Mouse (Mus musculus): ENCODE measurements around the gene Dpep1. TPM values are rescaled to one million over a fixed set of nuclear protein-coding genes. Genes with fewer than 3 reads are reported as not detected.
"Not testable (repeated sequence)": the region's sequence is repeated elsewhere in the genome, so short reads cannot be mapped to it uniquely, and the experiment has no call there.

The Dpep1 gene
- polyA plus RNA-seq, 1 experiment from 2014 or later = 1.0 TPM

DNA sequence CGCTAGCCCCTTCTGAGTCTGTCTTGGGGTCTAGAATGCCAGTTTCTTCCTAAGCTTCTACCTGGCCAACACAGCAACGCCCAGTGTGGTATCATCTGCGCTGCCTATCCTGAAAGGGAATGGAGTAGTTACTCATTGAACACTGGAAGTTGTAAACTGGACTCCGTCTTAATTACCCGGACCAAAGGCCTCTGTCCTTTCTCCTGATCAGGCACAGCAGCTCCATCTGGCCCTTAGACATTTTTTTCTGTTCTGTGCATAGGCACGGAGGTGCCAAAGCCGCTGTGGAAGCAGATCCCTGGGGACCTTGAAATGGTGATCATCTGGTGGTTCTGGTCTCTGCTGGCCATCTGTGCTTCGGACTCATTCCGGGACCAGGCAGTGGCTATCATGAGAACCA, 7.7 kb downstream of the Dpep1 start:
- 84% methylated on average over 9 of the region's 9 CpGs for WGBS (ENCODE audit: insufficient replicate concordance)
- Histone ChIP-seq H3K4me3 (ENCODE audit: low read depth, low read length) (no peak overlapping the region), H3K4me1 (ENCODE audit: control insufficient read depth, insufficient read depth, low read length) (no peaks in the 10 kb centered on the region), H3K9me3 (replicated peaks; ENCODE audit: control insufficient read depth, low read length) (no peaks in the 10 kb centered on the region), H3K4me2 (no peak overlapping the region), H3K9ac (ENCODE audit: low read depth, low read length) (no peak overlapping the region), H3K36me3 (ENCODE audit: control insufficient read depth, insufficient read depth, low read length) (no peaks in the 10 kb centered on the region), H3K27me3 (ENCODE audit: control insufficient read depth, insufficient read depth, low read length) (no peaks in the 10 kb centered on the region), H3K27ac (ENCODE audit: low read depth, low read length) (no peak overlapping the region)
- ATAC-seq (replicated peaks; ENCODE audit: insufficient number of reproducible peaks, low FRiP score, low TSS enrichment) = no peak

DNA sequence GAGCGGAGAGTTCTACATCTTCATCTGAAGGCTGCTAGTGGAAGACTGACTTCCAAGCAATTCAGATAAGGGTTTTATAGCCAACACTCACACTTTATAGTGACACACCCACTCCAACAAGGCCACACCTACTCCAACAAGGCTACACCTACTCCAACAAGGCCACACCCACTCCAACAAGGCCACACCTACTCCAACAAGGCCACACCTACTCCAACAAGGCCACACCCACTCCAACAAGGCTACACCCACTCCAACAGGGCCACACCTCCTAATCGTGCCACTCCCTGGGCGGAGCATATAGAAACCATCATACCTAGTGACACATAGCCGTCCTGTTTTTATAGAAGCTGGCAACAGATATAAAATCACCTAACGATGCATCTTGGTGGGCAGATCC, 11.0 kb downstream of the Dpep1 start:
- H3K27ac ChIP-seq (ENCODE audit: low read depth, low read length); H3K36me3 ChIP-seq (ENCODE audit: control insufficient read depth, insufficient read depth, low read length); H3K9me3 ChIP-seq (replicated peaks; ENCODE audit: control insufficient read depth, low read length); ATAC-seq (replicated peaks; ENCODE audit: insufficient number of reproducible peaks, low FRiP score, low TSS enrichment); H3K4me3 ChIP-seq (ENCODE audit: low read depth, low read length); H3K4me1 ChIP-seq (ENCODE audit: control insufficient read depth, insufficient read depth, low read length); H3K4me2 ChIP-seq; H3K9ac ChIP-seq (ENCODE audit: low read depth, low read length); H3K27me3 ChIP-seq (ENCODE audit: control insufficient read depth, insufficient read depth, low read length): not testable (repeated sequence)
- WGBS (ENCODE audit: insufficient replicate concordance) = 66% methylated on average over 5 of the region's 5 CpGs

DNA sequence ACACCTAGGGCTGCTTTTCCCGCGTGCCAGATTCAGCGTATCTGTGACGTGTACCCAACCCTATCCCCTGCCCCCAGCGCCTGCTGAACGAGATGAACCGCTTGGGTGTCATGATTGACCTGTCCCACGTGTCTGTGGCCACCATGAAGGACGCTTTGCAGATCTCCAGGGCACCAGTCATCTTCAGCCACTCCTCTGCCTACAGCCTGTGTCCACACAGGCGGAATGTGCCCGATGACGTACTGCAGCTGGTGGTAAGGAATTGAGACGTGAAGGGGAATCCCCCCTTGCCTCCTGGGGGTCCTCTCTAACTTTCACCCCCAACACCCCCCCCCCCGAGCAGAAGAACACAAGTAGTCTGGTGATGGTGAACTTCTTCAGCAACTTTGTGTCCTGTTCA, 13.8 kb downstream of the Dpep1 start:
- Histone ChIP-seq H3K36me3 (ENCODE audit: control insufficient read depth, insufficient read depth, low read length) (no peaks in the 10 kb centered on the region), H3K4me1 (ENCODE audit: control insufficient read depth, insufficient read depth, low read length) (no peaks in the 10 kb centered on the region), H3K9ac (ENCODE audit: low read depth, low read length) (no peak overlapping the region), H3K4me2 (no peak overlapping the region), H3K9me3 (replicated peaks; ENCODE audit: control insufficient read depth, low read length) (no peaks in the 10 kb centered on the region), H3K27me3 (ENCODE audit: control insufficient read depth, insufficient read depth, low read length) (peaks cover 3% of the 10 kb centered on the region; the same call in 1 of the 2 replicates), H3K27ac (ENCODE audit: low read depth, low read length) (no peak overlapping the region), H3K4me3 (ENCODE audit: low read depth, low read length) (no peak overlapping the region)
- ATAC-seq (replicated peaks; ENCODE audit: insufficient number of reproducible peaks, low FRiP score, low TSS enrichment) = no peak
- WGBS (ENCODE audit: insufficient replicate concordance) = 57% methylated on average over 14 of the region's 14 CpGs

DNA sequence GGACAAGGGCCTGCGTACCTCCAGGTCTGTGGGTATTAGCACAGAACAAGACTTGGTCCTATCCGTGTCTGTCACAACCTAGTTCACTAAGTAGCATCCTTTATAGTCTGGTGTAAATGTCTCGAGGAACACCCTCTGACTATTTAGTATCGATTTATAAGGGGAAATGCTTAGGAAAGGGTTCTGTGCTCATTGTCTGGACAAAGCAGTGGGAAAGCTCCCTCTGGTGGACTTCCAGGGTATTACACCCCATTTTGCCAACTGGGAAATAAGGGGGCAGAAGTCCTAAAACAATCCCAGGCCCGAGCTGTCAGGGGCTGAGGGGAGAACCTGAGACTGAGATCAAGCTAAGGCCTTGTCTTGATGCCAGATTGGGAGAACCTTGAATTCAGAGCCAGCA, 16.2 kb downstream of the Dpep1 start:
- peaks cover 7% of the 10 kb centered on the region for H3K36me3 ChIP-seq (ENCODE audit: control insufficient read depth, insufficient read depth, low read length)
- no peak for ATAC-seq (replicated peaks; ENCODE audit: insufficient number of reproducible peaks, low FRiP score, low TSS enrichment)
- H3K4me3 ChIP-seq (ENCODE audit: low read depth, low read length) = no peak overlapping the region
- H3K4me2 ChIP-seq = no peak overlapping the region
- H3K27ac ChIP-seq (ENCODE audit: low read depth, low read length) = no peak overlapping the region
- peaks cover 3% of the 10 kb centered on the region; the same call in 1 of the 2 replicates for H3K27me3 ChIP-seq (ENCODE audit: control insufficient read depth, insufficient read depth, low read length)
- H3K9me3 ChIP-seq (replicated peaks; ENCODE audit: control insufficient read depth, low read length) = no peaks in the 10 kb centered on the region
- no peak overlapping the region for H3K9ac ChIP-seq (ENCODE audit: low read depth, low read length)
- WGBS (ENCODE audit: insufficient replicate concordance) = 36% methylated on average over 5 of the region's 5 CpGs
- no peaks in the 10 kb centered on the region for H3K4me1 ChIP-seq (ENCODE audit: control insufficient read depth, insufficient read depth, low read length)

DNA sequence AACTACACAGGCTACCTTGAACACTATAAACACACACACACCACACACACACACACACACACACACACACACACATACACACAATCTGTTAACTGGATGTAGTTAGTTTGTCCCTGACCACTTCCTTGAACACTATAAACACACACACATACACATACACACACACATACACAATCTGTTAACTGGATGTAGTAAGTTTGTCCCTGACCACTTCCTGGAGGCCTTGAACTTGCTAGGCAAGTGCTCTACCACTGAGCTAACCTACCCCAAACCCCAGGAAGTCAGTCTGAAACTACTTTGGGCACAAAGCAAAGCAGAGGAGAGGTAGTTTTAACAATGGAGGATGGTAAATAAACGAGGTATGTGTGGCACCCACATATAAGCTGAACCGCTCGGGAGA, 17.5 kb downstream of the Dpep1 start:
- WGBS (ENCODE audit: insufficient replicate concordance) = 88% methylated on average over 3 of the region's 3 CpGs

DNA sequence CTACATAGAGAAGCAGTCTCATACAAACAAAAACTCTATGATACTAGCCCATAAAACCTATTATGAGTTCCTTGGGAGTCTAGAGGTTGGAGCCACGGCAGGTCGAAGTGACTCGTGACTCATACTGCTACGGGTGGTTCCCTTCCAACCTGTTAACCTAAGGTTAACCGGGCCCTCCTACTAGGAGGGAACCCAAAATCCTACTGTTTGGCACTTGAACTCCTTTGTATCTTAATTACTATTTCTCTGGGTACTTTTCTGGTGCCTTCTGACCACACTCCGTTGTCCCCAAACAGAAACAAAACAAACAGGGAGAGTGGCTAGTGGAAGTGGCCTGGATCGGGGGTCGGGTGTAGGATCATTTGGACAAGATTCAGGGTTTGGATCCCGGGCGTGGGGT, 25.8 kb downstream of the Dpep1 start:
- Histone ChIP-seq H3K9ac (ENCODE audit: low read depth, low read length) (peak overlapping the region; percentile 96), H3K4me2 (peak overlapping the region; percentile 81), H3K4me3 (ENCODE audit: low read depth, low read length) (peak overlapping the region; percentile 95), H3K27ac (ENCODE audit: low read depth, low read length) (no peak overlapping the region), H3K36me3 (ENCODE audit: control insufficient read depth, insufficient read depth, low read length) (peaks cover 12% of the 10 kb centered on the region), H3K9me3 (replicated peaks; ENCODE audit: control insufficient read depth, low read length) (no peaks in the 10 kb centered on the region), H3K4me1 (ENCODE audit: control insufficient read depth, insufficient read depth, low read length) (peaks cover 21% of the 10 kb centered on the region), H3K27me3 (ENCODE audit: control insufficient read depth, insufficient read depth, low read length) (no peaks in the 10 kb centered on the region)
- ATAC-seq (replicated peaks; ENCODE audit: insufficient number of reproducible peaks, low FRiP score, low TSS enrichment) = no peak
- WGBS (ENCODE audit: insufficient replicate concordance) = 44% methylated on average over 10 of the region's 10 CpGs

More for the DNA sequence above, 17.5 kb downstream of the Dpep1 start:
- H3K27me3 ChIP-seq (ENCODE audit: control insufficient read depth, insufficient read depth, low read length) = peaks cover 3% of the 10 kb centered on the region; the same call in 1 of the 2 replicates
- ATAC-seq (replicated peaks; ENCODE audit: insufficient number of reproducible peaks, low FRiP score, low TSS enrichment) = no peak
- no peak overlapping the region for H3K4me2 ChIP-seq
- H3K4me3 ChIP-seq (ENCODE audit: low read depth, low read length) = no peak overlapping the region
- no peaks in the 10 kb centered on the region for H3K4me1 ChIP-seq (ENCODE audit: control insufficient read depth, insufficient read depth, low read length)
- no peak overlapping the region for H3K27ac ChIP-seq (ENCODE audit: low read depth, low read length)
- H3K36me3 ChIP-seq (ENCODE audit: control insufficient read depth, insufficient read depth, low read length) = peaks cover 13% of the 10 kb centered on the region
- H3K9me3 ChIP-seq (replicated peaks; ENCODE audit: control insufficient read depth, low read length) = no peaks in the 10 kb centered on the region
- H3K9ac ChIP-seq (ENCODE audit: low read depth, low read length) = no peak overlapping the region

DNA sequence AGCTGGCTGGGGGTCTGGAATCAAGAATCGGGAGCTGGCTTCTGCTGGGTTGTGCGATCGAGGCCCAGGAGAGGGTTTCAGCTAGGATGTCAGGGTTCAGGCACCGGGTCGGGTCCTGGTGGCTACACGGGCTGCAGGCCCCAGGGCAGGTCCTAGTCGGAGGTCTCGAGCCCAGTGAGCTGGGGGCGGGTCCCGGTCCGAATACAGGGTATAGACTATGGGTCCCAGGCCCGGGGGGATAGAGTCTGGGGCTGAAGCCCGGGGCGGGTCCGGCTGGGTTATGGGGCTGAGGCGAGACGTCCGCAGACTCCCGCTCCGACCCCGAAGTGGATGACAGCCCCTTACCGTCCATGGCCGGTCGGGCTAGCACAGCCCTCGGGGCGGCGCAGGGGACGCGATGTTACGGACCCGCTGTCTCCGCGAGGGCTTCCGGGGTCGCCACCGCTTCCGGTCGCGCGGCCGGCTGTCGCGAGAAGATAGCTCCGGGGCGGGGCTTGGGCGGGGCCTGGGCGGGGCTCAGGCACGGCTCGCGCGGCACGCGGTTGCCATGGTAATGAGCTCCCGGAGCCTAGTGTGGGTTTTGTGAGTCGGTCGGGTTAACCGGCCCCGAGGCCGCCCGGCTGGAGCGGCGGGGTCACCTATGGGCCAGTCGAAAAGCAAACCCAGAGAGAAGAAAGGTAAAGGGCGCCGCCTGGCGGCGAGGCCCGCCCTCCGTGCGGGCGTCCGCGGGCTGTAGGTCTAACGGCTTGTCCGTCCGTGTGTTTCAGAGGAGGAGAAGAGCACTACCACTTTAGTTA, 26.5 kb downstream of the Dpep1 start, which contains the start of the genes Chmp1a and Spata33:
Gene Chmp1a, minus strand, starts transcription at position 443 of the 797 bp plus-strand sequence.
Gene Spata33, plus strand, starts transcription at position 512 of the 797 bp plus-strand sequence.
- ATAC-seq (replicated peaks; ENCODE audit: insufficient number of reproducible peaks, low FRiP score, low TSS enrichment) = peak; percentile 91
- no peaks in the 10 kb centered on the region for H3K27me3 ChIP-seq (ENCODE audit: control insufficient read depth, insufficient read depth, low read length)
- H3K9me3 ChIP-seq (replicated peaks; ENCODE audit: control insufficient read depth, low read length) = no peaks in the 10 kb centered on the region
- peak within 1 kb of the TSS; percentile 81 for H3K4me2 ChIP-seq
- H3K4me1 ChIP-seq (ENCODE audit: control insufficient read depth, insufficient read depth, low read length) = peaks cover 21% of the 10 kb centered on the region
- peaks cover 6% of the 10 kb centered on the region for H3K36me3 ChIP-seq (ENCODE audit: control insufficient read depth, insufficient read depth, low read length)
- under 1% methylated on average over 76 of the region's 76 CpGs for WGBS (ENCODE audit: insufficient replicate concordance)
- H3K9ac ChIP-seq (ENCODE audit: low read depth, low read length) = peak within 1 kb of the TSS; percentile 96
- peak within 1 kb of the TSS; percentile 95 for H3K4me3 ChIP-seq (ENCODE audit: low read depth, low read length)
- peak within 1 kb of the TSS; percentile 42 for H3K27ac ChIP-seq (ENCODE audit: low read depth, low read length)

DNA sequence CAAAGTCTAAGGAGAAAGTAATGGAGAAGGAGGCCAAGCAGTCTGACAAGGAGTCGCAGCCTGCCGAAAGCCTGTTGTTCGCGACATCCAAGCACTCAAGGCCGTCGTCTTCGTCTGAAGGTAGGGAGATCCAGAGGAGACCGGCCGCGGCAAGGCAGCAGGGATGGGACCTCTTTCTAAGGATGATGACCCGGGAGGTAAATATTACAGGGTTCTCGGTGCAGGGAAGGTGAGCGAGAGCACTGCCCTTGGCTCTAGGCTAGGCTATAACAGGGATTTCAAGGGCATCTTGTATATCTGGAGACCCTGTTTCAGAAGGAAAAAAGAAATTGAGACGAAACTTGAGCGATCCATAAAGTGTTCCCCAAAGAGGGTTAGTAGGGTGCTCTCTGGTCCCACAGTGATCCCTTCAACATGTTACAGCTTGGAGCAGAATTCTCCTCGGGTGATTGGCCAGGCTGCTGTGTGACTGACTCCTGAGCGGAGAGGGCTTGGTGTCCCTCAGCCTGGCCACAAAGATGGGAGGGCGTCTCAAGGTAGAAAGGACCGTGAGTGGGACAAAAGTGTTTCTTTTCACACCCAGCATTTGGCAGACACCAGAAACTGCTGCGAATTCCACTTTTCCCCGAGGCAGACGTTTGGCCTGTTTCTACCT, 27.2 kb downstream of the Dpep1 start:
- peak overlapping the region; percentile 42 for H3K27ac ChIP-seq (ENCODE audit: low read depth, low read length)
- no peaks in the 10 kb centered on the region for H3K27me3 ChIP-seq (ENCODE audit: control insufficient read depth, insufficient read depth, low read length)
- H3K9ac ChIP-seq (ENCODE audit: low read depth, low read length) = peak overlapping the region; percentile 96
- WGBS (ENCODE audit: insufficient replicate concordance) = 17% methylated on average over 22 of the region's 22 CpGs
- peaks cover 2% of the 10 kb centered on the region; the same call in 1 of the 2 replicates for H3K36me3 ChIP-seq (ENCODE audit: control insufficient read depth, insufficient read depth, low read length)
- peak overlapping the region; percentile 81 for H3K4me2 ChIP-seq
- no peaks in the 10 kb centered on the region for H3K9me3 ChIP-seq (replicated peaks; ENCODE audit: control insufficient read depth, low read length)
- no peak for ATAC-seq (replicated peaks; ENCODE audit: insufficient number of reproducible peaks, low FRiP score, low TSS enrichment)
- peak overlapping the region; percentile 95 for H3K4me3 ChIP-seq (ENCODE audit: low read depth, low read length)
- peaks cover 21% of the 10 kb centered on the region for H3K4me1 ChIP-seq (ENCODE audit: control insufficient read depth, insufficient read depth, low read length)

All from heart, embryonic 11.5 days (tissue).